Mouse (Mus musculus) left cerebral cortex, adult 18-20 months (tissue): ENCODE results near the gene Cabp1. TPM values are rescaled to one million over a fixed set of nuclear protein-coding genes. Genes with fewer than 3 reads are reported as not detected.
"Not testable (repeated sequence)": the region's sequence is repeated elsewhere in the genome, so short reads cannot be mapped to it uniquely, and the experiment has no call there.

Source experiments
- DNase-seq, 2 experiments: peaks; one replicate each; pipeline ENCODE4 v3.0.0; 2021 to 2022; ENCODE audit warnings: low spot score in 2 of 2, mixed read lengths in 1 of 2
- total RNA-seq, 2 experiments: library from RNA; stranded (reverse); gene quantifications; 2 replicates each; pipeline ENCODE4 v1.2.3; 2021

The Cabp1 gene
- total RNA-seq, 2 experiments from 2014 or later = 288 to 320 TPM

DNA sequence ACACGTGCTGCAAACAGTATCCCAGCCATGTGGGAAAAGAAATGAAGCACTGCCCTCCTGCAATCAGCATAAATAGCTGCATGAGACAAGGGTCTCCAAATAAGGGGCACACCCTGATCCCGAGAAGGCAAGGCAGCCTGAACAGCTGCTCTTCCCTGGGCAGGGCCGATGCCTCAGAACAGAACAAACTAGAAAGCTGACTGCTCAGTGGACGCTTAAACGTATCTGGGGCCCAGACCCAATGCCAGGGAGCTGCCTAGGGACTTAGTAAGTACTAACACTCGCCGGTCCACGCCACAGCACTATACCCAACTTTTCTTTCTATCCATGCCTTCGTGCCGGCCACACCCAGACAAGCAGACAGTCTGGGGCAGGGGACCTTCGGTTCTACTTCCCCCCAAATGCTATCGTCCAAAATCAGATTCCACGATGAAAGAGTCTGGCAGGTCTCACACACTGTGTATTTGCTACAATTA is 39.0 kb downstream of the Cabp1 start:
- DNase-seq = no peak

DNA sequence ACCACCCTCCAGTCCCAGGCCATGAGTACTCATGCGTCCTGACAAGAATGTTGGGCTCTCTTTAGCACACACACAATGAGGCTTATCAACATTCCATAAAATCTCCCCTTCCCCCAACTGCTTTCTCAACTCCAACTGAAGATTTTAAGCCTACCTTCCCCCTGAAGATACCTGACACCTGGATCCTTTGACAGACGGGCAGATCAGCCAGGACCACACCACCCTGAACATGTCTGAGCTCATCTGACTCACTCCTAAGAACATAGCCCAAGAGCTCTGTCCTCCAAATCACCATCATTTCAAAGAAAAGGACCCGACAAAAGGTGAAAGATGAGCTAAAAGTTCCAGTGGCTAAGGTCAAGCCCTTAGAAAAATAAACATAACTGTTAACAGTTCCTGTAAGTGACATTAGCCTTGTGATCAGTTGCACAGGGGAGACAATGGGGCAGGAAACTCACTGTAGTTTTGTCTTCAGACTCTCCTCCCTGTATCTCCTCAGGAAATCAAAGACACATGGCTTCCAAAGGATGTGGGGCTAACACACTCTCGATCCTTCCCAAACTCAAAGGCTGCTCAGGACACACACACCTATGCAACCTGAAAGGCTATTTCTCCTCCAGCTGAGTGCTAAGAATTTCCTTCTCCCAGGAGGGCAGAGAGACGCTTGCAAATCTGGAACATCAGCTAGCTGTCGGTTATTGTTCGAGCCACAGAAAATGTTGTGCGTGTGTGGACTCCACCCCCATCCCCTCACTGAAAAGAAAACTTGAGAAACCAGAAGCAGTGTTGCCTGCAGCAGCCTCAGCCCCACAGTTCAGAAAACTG is 41.8 kb downstream of the Cabp1 start:
- DNase-seq = no peak

DNA sequence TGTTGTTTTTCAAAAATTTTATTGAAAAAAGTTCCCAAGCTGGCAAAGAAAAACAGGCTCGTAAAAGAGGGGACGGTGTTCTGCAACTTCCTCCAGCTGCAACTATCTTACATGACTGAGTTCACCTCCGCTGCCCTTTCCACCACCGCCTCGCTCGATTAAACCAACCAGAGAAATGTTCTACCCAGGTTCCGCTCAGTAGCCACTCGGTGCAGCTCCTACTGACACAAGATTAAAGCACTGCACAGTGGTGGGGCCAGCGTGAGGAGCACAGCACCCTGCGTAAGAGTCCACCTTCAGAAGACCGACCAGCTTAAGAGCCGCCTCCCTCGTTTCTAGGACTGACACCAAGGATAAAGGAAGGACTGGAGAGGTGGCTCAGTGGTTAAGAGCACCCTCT is 42.7 kb downstream of the Cabp1 start:
- DNase-seq = no peak

DNA sequence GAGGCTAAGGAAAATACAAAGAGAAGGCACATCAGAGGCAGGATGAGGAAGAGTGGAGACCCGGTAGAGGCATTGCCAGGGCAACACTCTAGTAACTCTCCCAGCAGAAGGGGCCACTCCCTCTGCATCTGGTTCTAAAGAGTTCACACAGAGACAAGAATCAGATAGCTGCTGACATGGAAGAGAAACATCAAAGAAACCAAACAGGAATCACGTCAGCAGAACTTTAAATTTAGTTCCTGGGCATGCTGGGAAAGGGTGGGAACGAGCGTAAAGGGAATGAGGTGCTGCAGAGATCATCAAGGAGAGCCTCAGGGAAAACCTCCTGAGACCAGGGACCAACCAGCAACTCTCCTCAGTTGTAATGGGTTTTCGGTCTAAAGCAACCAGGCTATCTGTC is 43.2 kb downstream of the Cabp1 start:
- DNase-seq = no peak

DNA sequence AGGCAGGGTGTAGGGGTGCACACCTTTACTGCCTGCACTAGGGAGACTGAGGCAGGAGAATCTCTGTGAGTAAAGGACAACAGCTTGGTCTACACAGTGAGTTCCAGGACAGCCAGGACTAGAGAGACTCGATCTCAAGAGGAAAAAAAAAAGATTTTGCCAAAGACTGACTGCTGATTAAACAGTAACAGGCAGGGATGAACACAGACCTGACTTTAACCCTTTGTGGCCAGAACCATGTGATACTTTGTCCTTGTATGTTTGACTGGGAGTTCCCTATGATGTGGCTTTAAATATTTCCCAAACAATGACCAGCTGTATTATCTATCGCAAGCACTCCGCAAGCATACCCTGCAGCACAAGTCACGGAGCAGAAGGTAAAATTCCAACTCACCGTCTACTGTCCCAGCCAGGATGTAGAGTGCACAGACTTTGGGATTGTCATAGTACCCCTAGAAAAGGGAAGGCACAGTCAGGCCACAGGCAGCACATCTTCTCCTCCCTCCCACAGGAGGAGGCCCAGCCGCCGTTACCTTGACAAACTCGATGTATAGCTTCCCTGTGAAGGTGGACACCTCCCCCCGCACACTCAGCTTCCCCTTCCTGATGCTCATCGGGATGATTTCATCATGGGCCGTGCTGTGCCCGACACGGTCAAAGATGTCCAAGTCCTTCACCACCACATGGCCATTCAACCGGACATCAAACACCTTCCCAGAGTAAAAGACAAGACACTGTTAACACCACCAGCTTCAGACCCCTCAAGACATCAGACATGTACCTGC is 44.3 kb downstream of the Cabp1 start:
- no peak for DNase-seq

DNA sequence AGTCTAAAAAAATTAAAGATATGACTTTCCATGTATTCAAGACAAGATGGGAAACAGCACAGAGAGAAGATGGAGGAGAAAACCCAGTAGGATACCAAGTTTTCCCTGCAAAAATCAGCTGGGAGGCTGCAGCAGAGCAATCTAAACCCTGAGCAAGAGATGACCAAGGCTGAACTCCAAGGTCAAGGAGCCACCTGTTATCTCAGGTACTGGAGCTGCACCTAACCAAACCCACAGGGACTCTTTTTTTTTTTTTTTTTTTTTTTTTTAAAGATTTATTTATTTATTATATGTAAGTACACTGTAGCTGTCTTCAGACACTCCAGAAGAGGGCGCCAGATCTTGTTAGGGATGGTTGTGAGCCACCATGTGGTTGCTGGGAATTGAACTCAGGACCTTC is 45.3 kb downstream of the Cabp1 start:
- DNase-seq = not testable (repeated sequence)

DNA sequence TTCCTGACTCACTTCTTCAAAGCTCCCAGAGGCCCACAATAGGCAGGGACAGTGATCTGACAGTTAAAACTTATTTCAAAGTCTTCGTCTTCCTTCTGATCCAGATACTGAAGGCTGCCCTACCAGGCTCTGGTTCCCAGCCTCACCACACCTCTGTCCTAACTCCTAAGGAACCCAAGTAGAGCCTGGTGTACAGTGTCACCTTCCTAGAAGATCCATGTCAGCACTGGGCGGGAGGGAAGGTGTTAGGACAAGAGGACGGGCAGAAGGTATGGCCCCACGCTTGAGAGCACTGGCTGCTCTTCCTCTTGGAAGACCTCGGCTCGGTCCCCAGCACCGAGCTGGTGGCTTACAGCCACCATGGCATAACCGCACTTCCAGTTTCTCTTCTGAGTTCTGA is 45.8 kb downstream of the Cabp1 start:
- no peak for DNase-seq

DNA sequence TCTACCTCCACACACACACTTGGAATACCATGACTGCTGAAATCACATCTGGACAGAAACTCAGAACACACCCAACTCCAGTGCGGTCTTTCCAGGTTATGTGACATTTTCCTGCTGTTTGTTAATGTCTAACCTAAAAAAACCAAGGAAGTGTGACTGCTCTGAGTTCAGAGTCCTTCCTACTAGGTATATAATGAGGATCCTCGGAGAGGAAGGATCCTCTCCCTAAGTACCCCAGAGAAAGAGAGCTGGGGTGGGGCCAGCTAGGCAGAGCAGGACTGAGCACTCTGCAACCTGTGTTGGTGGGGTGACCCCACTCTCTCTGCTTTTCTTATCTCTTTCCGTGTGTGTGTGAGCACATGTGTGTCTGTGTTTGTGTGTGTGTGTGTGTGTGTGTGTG is 46.8 kb downstream of the Cabp1 start:
- DNase-seq = no peak

DNA sequence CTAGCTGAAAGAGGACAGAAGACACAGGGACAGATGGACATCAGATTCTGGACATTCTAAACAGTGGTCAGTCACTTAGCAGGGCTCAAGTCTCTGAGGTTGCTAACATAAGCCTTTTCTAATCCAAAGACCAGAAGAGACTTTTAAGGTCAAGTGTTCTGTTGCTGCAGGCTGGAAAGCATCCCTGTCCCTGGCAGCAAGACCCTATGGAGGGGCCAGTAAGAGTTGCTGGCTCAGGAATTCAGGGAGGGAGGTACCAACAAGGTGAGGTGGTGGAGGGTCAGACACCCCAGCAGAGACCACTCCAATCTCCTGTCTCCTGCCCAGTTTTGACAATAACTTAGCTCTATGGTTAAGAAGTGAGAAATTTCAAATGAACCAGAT is 47.4 kb downstream of the Cabp1 start:
- DNase-seq = no peak

DNA sequence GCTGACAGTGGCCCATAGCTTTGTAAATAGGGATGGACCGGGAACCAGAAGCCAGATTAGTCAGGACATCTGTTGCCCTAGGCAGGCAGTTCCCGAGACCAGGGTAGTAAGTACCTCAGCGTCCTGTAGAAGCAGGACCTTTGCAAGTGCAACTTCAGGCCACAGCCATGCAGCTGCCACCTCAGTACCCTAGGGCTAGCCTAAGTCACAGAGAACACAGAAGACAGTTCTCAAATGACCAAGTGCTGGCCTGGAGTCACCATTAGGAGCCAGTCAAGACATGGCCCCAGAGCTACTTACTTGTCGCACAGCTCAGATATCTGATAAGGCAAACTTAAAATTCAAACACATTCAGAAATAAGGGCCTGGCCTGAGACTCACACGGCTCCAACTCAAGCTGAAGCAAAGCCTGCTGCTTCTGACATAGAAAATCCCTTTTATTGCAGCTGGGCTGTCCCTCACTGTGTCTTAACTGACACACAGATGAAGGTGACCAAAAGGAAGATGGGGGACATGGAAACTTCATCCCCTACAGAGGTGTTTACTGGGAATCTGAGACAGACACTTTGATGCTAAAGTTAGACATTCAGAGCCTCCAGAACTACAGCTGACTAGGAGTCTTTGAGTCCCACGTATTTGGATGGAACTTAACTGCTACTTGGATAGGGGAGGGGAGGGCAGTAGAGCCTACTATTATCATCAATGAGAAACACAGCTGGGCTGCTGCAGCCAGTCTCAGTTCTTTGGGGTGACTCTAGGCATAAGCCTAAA is 48.0 kb downstream of the Cabp1 start:
- no peak for DNase-seq

DNA sequence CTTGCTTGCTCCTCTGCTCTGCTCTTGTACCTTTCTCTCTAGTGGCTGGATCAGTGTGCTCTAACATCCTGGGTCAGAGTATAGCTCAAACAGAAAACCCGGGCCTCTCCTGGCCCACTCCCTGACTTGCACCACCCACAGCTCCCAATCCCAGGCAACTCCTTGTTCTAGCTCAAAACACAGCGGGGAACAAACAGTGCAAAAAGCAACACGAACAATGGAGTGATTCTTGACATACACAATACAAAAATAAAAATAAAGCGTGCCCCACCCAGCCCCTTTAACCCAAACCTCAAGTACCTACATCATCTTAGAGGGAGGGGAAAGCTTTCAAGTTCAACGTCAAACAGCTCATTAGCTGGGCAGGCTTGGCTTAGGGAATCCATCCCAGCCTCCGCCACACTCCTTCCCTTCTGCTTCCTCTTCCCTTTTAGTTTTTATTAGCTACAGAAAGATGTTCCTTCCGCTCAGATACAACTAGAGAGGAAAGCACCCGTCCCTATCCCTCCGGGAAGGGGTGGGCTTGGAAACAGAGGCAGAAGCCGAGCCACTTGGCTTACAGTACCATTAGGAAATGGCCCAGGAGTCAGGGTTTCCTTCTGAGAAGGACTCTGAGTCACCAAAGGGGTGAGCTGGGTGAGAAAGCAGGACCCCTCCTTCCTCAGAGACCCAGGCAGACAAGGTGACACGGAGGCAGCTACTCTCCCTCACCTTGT is 48.8 kb downstream of the Cabp1 start:
- no peak for DNase-seq

DNA sequence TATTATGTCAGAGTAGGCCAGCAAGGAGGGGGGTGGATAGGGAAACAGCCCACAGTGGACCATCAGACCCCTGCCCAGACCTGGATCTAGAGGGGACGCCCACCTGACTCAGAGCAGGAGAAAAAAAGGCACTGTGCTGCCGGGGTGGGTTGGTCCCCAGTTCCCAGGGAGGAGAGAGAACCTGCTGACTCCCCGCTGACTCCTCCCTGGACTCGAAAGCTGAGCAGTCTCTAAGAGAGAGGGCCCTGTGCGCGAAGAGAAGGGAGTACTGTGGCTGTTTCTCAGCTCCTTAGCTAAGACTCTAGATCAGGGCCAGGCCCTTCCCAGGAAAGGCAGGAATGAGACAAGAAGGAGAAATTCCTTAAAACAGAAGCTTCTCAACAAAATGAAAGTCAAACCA is 49.7 kb downstream of the Cabp1 start:
- no peak for DNase-seq

DNA sequence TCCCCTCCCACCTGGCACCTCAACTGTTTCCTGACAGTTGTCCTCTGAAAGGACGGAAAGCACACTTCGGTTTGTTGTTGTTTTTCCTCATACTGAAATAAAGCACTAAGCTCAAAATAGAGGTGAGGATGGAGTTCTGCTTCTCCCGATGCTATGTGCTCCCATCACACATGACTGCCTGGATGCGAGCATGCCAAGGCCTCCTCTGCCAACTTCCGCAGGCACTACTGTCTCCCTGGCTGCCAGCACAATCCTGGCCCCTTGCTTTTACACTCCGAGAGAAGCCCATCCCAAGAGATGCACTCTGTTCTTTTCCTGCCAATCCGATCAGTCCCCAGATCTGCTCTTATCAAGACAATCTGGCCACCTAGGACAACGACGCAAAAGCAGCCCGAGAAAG is 50.6 kb downstream of the Cabp1 start:
- DNase-seq = peak in 1 of 2 experiments; percentile 32

DNA sequence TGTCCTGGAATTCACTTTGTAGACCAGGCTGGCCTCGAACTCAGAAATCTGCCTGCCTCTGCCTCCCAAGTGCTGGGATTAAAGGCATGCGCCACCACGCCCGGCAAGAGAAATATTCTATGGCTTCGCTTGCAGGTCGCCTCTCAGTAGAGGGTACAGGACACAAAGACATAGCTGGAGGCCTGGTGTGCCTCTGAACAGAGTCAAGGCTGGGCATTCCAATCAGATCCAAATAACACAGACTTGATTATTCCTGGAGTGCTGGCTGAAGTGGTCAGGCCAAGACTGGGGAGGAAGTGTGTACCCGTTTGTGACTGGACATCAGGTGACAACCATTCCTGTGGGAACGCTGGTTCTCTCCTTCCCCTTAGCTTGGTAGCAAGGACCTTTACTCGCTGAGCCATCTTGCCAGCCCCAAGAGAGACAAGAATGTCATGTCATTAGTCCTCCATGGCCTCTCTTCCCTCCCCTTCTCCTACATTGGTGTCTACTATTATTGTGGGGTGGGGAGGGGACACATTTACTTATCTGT is 51.9 kb downstream of the Cabp1 start:
- no peak for DNase-seq

DNA sequence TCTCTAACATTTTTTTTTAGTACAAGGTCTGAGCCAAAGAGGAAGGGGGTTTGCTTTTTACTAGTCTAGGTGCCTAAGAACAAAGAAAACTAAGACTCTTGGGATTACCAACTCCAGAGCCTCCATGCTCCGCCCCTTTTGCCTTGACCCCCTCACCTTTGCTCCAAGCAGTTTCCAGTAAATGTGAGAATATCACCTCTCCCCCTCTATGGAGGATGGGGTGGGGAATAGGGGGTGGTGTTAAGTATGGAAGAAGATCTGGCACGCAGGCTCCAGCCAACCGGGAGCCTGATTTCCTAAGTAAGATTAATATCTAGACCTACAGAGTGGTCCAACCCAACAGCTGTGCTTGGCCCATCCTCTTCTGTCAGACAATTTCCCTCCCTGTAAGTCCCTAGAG is 53.5 kb downstream of the Cabp1 start:
- no peak for DNase-seq

DNA sequence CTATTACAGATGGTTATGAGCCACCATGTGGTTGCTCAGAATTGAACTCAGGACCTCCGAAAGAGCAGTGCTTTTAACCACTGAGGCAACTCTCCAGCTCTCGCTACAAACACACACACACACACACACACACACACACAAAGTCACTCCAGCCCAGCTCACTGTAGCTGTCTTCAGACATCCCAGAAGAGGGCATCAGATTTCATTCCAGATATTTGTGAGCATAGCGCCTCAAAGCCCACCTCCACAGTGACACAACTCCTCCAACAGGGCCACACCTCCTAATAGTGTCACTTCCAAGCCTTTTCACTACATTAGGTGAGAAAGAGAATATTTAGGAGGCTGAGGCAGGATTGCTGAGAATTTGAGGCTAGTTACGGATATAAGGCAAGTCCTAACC is 55.1 kb downstream of the Cabp1 start:
- DNase-seq = no peak

DNA sequence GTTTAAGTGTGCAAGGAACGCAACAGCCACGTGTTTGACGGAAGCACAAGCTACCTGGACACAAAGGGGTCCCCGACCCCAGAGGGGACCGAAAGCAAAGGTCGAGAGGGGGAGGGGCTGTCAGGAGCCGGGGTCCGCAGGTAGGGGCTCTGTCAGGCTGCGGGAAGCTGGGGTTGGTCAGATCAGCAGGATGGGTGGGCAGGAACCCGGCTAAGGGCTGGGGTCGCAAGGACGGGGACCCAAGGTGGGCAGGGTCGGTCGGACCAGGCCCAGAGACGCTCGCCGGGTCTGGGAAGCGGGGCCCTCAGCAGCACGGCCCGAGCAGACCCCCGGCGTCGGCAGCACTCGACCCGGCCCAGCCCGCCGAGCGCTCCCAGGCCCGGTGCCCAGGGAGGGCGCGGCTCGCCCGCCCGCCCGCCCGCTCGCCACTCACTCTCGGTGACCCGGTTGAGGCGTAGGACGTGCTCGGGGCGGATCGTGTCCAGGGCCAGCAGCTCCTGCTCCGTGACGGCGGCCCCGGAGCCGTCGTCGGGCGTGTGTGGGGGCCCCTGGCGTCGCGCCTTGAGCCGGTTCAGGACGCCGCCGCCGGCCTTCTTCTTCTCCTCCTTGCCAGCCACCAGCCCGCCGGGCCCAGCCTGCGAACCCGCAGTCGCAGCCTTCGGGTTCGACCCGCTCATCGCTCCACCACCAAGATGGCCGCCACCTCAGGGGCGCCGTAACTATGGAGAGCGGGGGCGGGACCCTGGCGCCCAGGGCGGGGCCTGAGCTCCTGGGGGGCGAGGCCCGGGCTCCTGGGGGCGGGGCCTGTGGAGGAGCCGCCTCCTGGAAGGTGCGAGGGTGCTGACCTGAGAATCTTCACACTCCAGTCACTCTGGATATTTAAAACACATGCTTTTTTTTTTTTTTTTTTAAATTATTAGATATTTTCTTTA is 59.7 kb downstream of the Cabp1 start, which contains the start of gene Unc119b:
Gene Unc119b (minus strand): TSS at position 742 of the 932 bp plus-strand sequence.
- peak; percentile 80 to 86 for DNase-seq

DNA sequence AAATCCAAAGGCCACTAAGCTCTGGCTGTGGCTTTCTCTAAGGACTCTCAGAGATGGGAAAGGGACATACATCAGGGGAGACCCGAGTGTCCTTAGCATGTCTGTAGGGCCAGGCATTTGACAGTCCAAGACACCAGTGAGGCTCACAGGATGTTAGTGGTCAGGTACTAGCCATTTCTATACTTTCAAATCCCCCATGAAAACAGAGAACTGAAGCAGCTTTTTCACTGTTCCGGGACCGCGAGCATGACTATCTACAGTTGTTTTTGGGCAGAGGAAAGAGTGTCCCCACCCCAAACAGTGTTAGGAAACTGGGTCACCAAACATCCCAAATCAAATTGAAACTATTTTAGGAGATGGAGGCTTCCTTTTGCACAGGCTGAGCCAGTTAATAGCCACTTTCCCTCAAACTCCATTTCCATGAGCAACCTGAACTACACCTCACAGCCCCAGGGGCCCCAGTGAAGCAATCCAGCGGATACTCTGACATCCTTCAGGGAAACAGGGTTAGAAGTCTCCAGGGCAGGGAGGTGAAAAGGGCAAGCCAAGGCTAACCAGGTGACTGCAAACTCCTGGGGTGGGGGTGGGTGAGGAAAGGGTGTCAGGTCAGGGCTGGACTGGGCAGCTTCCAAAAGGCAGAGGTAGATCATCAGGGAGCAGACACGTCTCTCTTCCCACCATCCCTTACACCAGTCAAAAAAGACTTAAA is 60.7 kb downstream of the Cabp1 start:
- no peak for DNase-seq

DNA sequence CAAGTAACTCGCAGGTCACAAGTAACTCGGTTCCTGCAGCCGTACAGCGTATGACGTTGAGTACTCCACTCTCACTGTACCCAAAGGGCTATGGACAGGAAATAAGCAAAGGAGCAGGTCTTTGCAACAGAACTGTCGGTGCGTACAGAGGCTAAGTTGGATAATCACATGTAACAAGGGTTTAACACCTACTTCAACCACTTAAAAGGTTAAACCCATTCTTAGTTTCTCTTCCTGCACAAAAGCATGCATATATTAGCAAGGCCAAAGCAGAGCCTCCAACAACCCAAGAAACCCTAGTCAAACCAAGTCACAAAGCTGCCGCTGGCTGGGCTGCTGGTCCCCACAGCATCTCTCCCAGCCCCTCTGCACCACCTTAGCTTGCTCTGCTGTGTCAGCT is 61.7 kb downstream of the Cabp1 start:
- DNase-seq = no peak
